Mouse (Mus musculus): ENCODE measurements around the gene Kpna2. TPM values are rescaled to one million over a fixed set of nuclear protein-coding genes. Genes with fewer than 3 reads are reported as not detected.
"Not testable (repeated sequence)": the region's sequence is repeated elsewhere in the genome, so short reads cannot be mapped to it uniquely, and the experiment has no call there.

The Kpna2 gene
- total RNA-seq, 2 experiments from 2014 or later = 45.3 to 46.7 TPM

- DNase-seq = not testable (repeated sequence)
Measured at GRCm38 (mm10) chr11:106985979-106986604, 13.2 kb downstream of the Kpna2 start.

- DNase-seq = no peak
Measured at GRCm38 (mm10) chr11:106982351-106982750, 17.0 kb downstream of the Kpna2 start.

GRCm38 (mm10) chr11:106981787-106982186, 17.6 kb downstream of the Kpna2 start:
- no peak for DNase-seq

GRCm38 (mm10) chr11:106980455-106980854, 18.9 kb downstream of the Kpna2 start:
- peak; percentile 66 for DNase-seq

GRCm38 (mm10) chr11:106976194-106976593, 23.1 kb downstream of the Kpna2 start:
- DNase-seq = peak; percentile 81

GRCm38 (mm10) chr11:106975419-106976177, 23.7 kb downstream of the Kpna2 start:
- no peak for DNase-seq

- no peak for DNase-seq
Measured at GRCm38 (mm10) chr11:106974440-106974839, 24.9 kb downstream of the Kpna2 start.

- no peak for DNase-seq
Measured at GRCm38 (mm10) chr11:106973016-106973415, 26.3 kb downstream of the Kpna2 start.

- no peak for DNase-seq
Measured at GRCm38 (mm10) chr11:106969798-106970197, 29.5 kb downstream of the Kpna2 start.

GRCm38 (mm10) chr11:106967630-106968029, 31.7 kb downstream of the Kpna2 start:
- peak; percentile 41 for DNase-seq

GRCm38 (mm10) chr11:106965881-106966280, 33.5 kb downstream of the Kpna2 start:
- no peak for DNase-seq

GRCm38 (mm10) chr11:106962310-106962709, 37.0 kb downstream of the Kpna2 start:
- DNase-seq = no peak

- peak; percentile 18 for DNase-seq
Measured at GRCm38 (mm10) chr11:106961471-106962081, 37.8 kb downstream of the Kpna2 start.

GRCm38 (mm10) chr11:106959121-106959520, 40.2 kb downstream of the Kpna2 start:
- no peak for DNase-seq

- DNase-seq = no peak
Measured at GRCm38 (mm10) chr11:106958407-106959071, 40.8 kb downstream of the Kpna2 start.

- peak; percentile 67 for DNase-seq
Measured at GRCm38 (mm10) chr11:106957271-106957980, 41.9 kb downstream of the Kpna2 start.

GRCm38 (mm10) chr11:106954566-106954965, 44.8 kb downstream of the Kpna2 start:
- DNase-seq = no peak

GRCm38 (mm10) chr11:106954116-106954515, 45.2 kb downstream of the Kpna2 start:
- DNase-seq = no peak
